Mouse (Mus musculus): ENCODE measurements around the gene Tedc1.

Gene Tedc1

DNA sequence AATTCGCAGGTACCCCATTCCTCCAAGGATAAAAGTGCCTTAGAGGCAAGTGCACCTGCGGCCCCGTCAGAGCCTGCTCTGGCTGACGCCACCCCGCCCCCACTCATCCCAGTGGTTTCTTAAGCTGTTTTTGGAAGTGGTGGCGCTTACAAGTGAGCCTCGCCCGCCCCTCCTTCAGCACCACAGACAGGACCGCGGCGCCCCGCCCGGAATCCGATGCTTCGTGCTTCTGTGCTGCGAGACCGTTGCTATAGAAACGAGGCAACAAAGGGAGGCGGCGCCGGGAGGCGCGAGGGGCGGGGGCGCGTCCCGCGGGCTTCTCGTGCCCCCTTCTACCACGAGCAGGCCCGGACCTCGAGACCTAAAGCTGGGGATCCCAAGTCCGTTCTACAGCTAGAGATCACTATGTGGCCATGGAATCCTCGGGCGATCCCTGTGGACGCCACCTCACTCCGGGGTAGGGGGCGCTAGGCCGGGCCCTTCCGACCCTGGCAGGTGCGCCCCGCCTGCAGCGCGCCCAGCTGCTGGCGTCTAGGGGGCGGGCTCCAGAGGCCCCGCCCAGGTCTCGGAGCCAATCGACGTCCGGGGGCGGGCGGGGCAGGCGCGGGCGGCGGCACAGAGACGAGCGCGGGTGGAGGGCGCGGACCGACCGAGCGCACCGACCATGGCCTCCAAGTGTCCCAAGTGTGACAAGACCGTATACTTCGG lies 16.2 kb upstream of the Tedc1 start, which contains the start of gene Crip2:
TSS of gene Crip2 (plus strand) at position 329 of the 708 bp plus-strand sequence.
- DNase-seq (ENCODE audit: low spot score): no peak

DNA sequence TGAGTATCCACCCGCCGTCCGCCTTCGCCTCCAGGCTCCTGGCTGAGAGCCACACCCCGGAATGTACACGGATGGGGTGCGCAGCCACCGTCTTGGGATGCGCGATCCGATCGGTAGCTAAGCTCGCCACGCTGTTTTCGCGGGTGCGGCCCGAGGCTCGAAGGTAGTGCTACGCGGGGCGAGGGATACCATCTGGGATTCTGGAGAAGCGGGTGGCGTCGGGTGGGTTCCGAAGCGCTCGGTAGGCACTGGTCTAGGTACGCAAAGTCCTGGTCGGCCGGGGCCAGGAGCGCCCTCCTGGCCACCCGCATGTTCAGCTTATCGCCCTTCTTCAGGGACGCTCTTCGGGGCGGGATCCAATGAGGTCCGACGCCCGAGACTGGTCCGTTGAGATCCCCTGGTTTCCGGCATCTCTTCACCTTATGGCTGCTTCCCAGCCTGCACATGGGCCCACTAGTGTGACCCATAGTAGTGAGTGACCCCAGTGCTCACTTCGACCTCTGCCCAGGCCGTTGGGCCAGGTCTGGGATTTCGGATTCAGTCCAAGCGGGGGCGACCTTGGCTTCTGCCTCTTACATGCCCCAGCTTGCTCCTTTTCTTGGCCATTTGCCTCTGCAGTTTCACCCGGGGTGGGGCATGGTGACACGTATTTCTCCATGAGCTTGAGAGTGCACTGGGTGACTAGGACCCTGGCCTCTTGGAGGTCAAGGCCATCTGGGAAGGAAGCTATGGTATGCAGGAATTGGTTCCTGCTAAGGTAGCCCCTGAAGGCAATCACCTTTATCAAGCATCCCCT lies 15.4 kb upstream of the Tedc1 start:
- no peak for DNase-seq (ENCODE audit: low spot score)

DNA sequence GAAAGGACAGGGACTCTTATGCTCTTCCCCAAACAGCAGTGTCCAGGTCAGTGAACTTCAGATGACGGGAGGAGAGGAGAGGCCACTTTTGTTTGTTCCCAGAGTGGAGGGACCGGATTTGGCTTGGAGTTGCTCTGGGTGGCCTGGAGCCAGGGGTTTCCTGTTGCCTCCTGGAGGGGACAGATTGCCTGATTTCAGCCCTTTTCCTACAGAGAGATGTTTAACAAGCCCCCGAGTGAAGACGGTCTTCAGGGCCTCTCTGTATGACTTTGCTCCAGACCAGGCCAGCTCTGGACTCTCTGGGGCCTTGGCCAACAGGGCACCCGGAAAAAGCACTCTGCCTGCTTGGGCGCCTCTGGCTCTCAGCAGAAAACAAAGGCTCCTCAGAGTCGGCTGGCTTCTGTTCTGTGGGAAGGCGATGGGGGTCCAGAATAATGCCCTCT lies 14.7 kb upstream of the Tedc1 start:
- DNase-seq (ENCODE audit: low spot score): peak; percentile 57

DNA sequence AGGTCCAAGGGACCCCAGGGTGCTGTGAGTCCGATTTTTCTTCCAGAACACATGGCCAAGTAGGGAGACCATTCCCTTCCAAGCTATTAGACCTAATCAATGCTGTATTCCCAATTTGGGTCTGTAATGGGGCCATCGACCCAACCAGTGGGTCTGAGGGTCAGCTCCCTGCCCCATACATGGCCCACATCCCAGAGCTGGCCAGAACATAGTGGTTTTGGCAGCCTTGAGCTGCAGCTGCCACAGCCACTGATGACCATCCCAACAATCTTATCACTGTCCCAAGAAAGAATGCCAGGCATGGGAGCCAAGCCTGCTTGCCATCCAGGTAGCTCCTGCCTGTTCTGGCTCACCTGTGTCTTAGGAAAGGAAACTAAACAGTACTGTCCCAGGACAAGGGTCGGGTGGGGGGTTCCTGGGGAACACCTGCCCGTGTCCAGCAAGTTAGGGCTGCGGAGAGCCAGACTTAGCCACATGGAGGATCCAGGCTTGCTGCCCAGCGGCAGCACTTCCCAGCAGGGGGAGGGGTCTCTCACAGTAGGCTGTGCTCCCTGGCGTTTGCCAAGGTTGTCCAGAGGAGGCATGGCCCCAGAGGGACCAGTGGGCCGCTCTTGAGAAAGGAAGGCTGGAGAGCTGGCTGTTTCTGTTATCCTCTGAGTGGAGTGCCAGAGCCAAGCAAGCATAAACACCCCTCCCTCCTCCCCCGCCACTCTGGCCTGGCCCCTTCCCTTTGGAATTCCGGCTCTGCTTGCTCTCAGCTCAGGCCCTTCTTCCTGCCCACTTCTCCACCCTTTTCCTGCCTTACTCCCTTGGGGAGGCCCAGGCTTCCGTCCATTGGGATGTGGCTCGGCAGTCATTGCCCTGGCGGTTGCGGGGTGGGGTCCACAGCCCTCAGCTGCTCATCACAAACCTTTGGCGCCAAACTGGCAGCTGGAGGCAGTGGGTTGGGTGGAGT lies 13.9 kb upstream of the Tedc1 start:
- peak; percentile 96 for DNase-seq (ENCODE audit: low spot score)

DNA sequence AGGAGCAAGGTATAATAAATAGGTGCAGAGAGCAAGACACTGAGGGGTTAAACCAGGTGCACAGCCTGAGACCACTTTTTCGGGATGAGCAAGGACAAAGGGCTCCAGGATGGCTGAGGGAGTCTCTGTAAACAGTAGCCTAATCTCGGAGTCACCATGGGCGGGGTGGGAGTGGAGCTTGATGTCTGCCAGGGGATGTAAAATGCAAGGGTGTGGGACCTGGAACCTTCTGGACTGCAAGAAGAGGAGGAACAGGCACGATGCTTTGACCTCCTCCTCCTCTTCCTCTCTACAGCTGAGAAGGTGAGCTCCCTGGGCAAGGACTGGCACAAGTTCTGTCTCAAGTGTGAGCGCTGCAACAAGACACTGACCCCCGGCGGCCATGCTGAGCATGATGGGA lies 13.1 kb upstream of the Tedc1 start:
- DNase-seq (ENCODE audit: low spot score): no peak

DNA sequence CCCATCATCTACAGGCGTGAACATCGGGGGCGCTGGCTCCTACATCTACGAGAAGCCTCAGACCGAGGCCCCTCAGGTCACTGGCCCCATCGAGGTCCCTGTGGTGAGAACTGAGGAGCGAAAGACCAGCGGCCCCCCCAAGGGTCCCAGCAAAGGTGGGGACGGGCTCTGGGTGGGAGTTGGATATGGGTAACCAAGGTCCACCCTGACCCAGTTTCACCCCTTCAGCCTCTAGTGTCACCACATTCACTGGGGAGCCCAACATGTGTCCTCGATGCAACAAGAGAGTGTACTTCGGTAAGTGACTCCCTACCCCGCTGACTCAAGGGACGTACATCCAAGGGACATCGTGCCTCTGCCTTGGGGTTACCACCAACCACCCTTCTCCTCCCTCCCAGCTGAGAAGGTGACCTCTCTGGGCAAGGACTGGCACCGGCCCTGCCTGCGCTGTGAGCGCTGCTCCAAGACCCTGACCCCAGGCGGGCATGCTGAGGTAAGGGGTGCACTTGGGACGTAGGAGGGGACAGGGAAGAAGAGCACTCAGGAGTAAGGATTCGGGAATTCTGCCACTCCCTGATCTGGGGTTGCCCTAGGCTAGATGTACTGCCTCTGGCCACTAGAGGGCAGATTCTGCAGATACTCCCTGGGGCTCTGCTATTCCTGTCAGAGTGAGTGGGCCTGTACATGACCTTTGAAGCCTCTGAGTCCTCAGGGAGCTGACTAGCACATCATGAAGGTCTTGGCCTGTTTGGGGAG lies 12.0 kb upstream of the Tedc1 start:
- DNase-seq (ENCODE audit: low spot score): peak; percentile 66

DNA sequence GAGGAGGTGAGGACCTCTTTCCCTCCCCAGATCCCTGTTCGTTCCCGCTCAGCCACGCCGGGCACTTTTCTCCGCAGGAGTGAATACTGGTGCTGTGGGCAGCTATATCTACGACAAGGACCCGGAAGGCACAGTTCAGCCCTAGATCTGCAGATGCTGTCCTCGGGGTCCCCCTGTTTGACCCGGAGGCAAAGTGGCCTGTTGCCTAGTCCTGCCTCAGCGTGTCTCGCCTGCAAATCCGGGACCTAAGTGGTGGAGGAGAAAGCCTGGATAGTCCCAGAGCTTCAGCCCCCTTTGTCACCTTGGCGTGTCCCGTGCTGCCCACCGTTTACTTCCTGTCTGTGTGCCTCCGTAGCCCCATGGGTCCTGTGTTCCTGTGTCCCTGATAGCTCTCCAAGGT lies 11.3 kb upstream of the Tedc1 start:
- no peak for DNase-seq (ENCODE audit: low spot score)

DNA sequence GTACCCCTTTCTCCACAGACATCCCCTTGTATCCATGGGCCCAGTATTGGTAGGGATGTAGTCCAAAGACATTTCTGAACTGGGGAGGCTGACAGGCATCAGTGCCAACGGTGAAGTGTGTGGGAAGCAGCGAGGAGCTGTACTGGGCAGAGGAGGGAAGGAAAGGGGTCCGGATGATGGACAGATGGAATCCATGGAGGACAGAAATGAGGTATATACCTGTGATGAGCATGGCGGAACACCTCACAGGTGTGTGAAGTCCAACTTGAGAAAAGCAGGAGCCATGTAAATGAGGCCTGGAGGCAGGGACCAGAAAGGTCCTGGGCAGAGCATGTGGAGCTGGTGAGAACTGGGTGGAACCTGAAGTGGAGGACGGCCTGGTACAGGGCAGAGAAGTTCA lies 10.6 kb upstream of the Tedc1 start:
- DNase-seq (ENCODE audit: low spot score): no peak

DNA sequence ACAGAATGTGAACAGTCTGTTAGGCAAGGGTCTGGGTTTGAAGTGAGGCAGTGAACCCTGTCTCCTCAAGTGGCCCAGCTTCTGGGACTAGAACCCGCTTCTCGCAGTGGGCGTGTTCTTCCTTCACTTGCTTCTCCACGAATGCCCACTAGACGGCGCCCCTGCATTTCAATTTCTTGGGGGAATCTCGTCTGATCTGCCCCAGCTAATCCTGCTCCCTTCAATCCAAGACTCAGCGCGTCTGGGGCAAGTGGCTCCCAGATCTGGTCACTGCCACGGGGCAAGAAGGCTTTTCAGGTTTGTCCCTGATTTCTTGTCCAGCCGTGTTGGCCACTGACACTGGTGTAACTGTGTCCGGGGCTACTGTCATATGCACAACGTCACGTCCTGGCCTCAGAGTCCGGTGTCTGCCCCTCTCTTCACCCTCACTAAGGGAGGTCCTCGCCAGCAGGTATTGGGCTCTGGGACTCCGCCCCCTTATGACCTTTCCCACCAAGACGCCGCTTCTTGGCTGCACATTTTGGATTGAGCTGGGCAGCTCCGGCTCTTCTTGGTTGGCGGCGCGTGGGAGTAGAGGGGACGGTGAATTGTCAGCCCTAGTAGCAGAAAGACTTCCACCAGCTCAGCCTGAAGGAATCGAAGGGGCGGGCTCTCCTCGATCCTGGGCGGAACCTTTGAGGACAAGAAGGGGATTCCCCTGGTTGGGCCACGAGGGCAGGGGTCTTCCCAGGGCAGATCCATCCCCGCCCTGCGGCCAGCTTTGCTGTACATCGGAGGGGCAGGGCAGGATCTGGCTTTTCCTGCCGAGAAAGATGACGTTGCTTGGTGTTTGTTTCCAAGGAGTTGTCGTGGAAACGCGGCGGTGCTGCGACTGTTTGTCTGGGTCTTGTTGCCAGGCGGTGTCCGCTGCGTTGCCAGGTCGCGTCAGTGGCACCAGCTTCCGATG lies 9.8 kb upstream of the Tedc1 start, which contains the start of gene Crip1:
TSS of gene Crip1 (plus strand) at position 205 of the 946 bp plus-strand sequence.
- no peak for DNase-seq (ENCODE audit: low spot score)

DNA sequence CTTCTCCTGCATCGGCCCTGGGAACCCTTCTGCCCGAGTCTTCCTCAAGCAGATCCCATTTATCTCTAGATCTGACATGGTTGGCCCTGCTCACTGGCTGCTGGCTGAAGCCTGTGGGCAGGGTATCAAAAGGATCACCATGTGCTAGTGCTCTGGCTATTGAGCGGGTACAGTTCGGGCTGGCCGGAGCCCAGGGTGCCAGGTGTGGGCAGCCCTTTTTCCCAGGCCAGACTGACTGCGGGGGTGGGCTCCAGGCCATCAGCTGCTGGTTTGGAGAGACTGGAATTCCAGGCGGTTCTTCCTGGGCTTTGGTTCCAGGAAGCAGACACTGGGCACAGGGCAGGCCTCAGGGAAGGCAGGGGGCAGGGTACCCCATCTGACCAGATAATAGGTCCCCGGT lies 8.7 kb upstream of the Tedc1 start:
- DNase-seq (ENCODE audit: low spot score): no peak

DNA sequence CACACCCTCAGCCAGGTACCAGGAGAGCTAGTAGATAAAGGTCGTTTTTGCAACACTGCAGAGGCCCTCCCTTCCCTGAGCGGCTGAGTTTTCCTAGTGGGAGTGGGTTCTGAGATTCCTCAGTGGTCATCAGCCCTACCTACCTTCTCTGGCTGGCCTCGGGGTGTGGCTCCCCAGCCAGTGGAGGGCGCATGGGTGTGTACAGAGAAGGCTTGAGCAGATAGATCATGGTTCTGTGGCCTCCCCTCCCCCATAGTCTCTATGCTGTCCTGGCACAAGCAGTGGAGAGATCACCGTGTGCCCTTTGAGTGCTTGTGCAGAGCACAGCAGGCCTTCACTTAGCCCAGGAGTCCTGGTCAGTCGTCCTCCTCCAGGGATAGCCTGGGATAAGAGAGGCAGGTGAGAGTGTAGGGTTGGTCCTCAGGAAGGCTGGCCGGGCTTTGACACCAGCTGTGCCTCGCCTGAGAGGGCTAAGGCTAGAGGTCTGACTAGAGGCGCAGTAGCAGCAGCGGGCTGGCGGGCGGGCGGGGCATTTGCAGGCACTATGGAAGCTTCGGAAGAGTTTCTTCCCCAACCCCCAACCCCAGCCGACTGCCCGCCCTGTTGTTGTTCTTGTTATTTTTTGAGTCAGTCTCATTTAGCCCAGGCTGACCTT lies 7.7 kb upstream of the Tedc1 start:
- no peak for DNase-seq (ENCODE audit: low spot score)

DNA sequence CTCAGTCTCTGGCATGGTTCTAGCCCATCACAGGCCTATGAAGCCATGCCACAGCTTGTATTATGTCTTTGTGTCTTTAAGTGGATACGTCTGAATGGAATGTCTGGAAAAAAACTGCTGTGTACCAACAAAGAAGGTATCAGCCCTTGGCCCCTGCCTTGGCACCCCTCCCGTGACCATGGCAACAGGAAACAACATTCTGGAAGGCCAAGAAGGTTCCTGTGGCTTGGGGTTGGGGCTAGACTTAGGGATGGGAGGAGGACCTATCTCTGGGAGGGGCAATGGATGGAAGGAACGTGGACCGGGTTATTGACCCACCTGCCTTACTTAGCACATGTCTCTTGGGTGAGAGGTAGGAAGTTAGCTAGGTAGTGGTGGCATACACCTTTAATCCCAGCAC lies 6.9 kb upstream of the Tedc1 start:
- DNase-seq (ENCODE audit: low spot score): no peak

DNA sequence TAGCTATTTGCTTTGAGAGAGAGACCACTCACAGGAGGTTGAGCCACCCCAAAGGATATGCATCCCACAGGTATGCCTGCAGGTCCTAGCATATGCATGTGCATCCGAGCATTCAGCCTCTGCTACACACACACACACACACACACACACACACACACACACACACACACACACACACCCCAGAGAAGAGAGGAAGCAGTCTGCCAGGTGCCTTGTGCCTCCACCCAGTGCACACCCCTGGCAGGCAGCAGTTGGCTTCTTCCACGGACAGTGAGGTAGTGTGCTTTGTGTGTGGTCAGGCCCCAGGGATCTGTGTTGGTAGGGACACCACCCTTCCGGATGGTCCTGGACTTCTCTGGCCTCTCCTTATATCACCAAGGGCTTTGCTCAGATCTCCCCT lies 6.3 kb upstream of the Tedc1 start:
- no peak for DNase-seq (ENCODE audit: low spot score)

DNA sequence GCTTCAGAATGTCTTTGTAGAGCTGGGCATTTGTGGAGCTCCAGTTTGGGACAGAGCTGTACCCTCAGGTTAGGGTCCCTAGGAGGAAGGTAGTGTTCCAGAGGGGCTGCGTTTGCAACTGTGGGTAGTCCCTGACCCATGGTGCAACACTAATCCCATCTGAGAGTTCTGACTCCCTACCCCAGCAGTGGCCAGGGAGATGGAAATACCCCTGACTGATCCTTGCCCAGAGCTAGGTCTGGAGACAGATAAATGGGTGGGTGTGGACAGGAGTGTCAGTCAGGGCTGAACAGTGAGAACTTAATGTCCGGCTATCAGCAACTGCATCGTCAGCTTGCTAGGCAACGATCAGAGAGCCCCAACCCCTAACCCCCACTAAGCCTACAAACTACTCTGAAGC lies 5.6 kb upstream of the Tedc1 start:
- no peak for DNase-seq (ENCODE audit: low spot score)

DNA sequence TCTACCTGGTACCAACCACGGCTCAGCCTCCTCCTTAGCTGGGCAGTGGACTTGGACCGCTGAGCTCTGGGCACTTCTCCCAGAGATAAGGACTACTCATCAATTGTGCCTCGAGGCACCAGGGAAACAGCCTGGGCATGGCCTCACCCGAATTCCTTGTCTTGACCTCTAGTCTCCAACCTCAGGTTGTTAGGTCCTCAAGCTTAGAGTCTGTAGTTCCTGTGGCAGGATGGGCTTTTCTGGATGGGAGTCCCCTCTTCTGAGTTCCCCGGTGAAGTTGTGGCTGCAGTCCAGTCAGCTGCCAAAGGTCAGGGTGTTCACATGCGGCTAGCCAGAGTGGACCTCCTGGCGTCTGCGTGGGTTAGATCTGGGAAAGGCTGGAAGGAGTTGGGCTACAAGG lies 5.2 kb upstream of the Tedc1 start:
- no peak for DNase-seq (ENCODE audit: low spot score)

DNA sequence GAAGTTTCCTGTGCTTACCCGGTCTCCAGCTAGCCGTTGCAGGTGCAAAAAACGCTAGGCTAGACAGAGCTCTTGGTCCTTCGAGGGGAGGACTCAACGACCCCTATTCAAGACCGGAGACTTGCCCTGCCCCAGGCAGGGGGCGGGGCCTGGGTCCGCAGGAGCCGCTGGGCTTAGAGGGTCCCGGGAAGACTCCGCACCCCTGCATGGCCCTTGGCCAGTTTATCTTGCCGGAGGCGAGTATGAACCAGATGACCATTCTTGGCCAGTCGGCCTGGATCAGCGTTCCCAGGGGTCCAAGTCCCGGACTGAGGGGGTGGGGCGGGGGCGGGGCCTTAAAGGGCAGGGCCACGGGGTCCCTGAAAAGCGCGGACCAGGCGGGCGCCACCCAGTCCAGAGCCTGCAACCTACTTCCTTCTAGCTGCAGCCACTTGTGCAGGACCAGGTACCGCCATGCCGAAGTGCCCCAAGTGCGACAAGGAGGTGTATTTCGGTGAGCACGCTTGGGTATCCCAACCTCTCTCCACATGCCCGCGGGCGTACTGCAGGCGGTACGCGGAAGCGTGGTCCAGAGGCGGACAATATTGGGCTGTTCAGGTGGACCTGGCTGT lies 4.5 kb upstream of the Tedc1 start:
- DNase-seq (ENCODE audit: low spot score): no peak

DNA sequence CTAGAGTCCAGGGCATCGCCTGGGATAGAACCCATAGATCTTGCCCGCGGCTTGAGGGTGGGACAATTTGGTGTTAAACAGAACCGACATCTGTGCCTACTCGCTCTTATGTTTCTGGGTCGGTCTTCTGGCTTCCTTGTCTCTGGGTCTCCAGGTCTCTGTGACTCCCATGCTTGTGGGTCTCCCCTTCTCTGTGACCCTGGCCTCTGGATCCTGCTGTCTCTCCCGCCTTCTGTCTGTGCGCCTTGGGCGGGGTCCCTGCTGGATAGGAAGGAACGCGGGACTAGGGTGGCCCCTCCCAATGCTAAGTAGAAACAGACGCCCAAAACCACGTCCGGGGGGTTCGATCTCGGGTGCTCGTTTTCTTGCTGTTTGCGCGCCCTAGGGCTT lies 4.0 kb upstream of the Tedc1 start:
- no peak for DNase-seq (ENCODE audit: low spot score)

DNA sequence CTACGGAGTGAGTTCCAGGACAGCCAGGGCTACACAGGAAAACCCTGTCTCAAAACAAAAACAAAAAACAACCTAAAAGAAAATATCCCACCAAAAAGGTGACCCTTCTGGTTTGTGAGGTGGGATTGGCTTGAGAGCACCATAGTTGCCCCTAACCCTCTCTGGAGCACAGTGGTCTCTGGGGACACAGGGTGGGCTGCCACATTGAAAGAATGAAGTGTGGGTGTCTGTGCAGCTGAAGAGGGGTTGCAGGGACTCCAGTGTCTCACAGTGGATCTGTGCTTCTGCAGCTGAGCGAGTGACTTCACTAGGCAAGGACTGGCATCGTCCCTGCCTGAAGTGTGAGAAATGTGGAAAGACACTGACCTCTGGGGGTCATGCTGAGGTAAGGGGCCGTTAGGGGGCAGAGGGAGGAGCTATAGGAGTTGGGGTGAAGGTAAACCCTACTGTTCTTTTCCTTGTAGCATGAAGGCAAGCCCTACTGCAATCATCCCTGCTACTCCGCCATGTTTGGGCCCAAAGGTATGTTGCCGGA lies 3.2 kb upstream of the Tedc1 start:
- DNase-seq (ENCODE audit: low spot score): no peak

DNA sequence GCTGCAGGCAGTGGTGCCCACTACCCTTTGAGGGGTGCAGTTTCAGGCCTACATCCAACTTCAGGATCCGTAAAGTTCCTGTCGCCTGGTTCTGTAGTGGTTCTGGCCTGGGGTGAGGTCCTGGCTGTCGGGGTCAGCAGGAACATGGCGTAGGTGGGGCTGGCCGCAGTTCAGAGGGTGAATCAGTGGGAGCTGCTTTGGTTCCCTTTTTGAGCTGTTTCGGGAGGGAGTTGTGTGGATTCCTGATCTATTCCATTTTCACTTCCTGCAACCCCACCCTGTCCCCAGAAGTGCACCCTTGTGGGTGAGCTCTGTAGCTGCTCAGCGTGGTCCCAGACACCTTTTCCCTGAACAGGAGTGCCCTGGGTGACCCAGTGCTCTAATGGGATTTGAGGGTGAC lies 2.2 kb upstream of the Tedc1 start:
- DNase-seq (ENCODE audit: low spot score): no peak

Data from adipocyte (in vitro differentiated cells).